Mouse (Mus musculus) cerebellum, adult 2 months (tissue): ENCODE results near the gene Itsn2. TPM values are rescaled to one million over a fixed set of nuclear protein-coding genes. Genes with fewer than 3 reads are reported as not detected.
"Not testable (repeated sequence)": the region's sequence is repeated elsewhere in the genome, so short reads cannot be mapped to it uniquely, and the experiment has no call there.

Experiments used
- DNase-seq, 2 experiments: peaks; one replicate each; pipeline ENCODE4 v3.0.0; 2021
- H3K27ac ChIP-seq: fragments of 200-500 bp; 2 replicates; pipeline ENCODE4 v1.5.1; 2012; ENCODE audit warnings: low read length, control low read depth, inconsistent platforms; ENCODE audit not compliant: insufficient read depth
- H3K27me3 ChIP-seq: fragments of 200-500 bp; 2 replicates; pipeline ENCODE4 v1.6.1; 2012; ENCODE audit warnings: inconsistent platforms, mild to moderate bottlenecking, low read length, moderate library complexity; ENCODE audit not compliant: control insufficient read depth, insufficient read depth
- H3K4me1 ChIP-seq: fragments of 200-500 bp; 2 replicates; pipeline ENCODE4 v1.6.1; 2011; ENCODE audit warnings: low read length; ENCODE audit not compliant: control insufficient read depth, insufficient read depth
- H3K4me3 ChIP-seq: fragments of 200-500 bp; replicated peaks from 2 replicates; pipeline ENCODE3; 2011; ENCODE audit warnings: mild to moderate bottlenecking, low read depth, low read length, control low read depth; ENCODE audit not compliant: insufficient read depth
- CTCF ChIP-seq: fragments of 200-500 bp; IDR thresholded peaks from 2 replicates; pipeline ENCODE4 v1.5.1; 2011; ENCODE audit warnings: low read depth, mild to moderate bottlenecking, control low read depth, low read length, moderate library complexity, borderline replicate concordance; ENCODE audit not compliant: insufficient read depth
- POLR2A ChIP-seq: fragments of 200-500 bp; IDR thresholded peaks from 2 replicates; pipeline ENCODE4 v1.6.1; 2011; ENCODE audit warnings: low read length, control low read depth, borderline replicate concordance; ENCODE audit not compliant: insufficient read depth
- whole genome bisulfite sequencing: fragments of 180-500 bp; shearing (Covaris S2); methylation state at CpG from one replicate; pipeline ENCODE4 v1.1.7; 2018; 5-methylcytosine and 5-hydroxymethylcytosine counted together
- polyA plus RNA-seq: library from polyadenylated mRNA; depleted of rRNA; stranded (reverse); fragments of >200 nt; gene quantifications from 2 replicates; pipeline ENCODE4 v1.2.3, GENCODE M21; 2012; rRNA removed

Gene Itsn2
- polyA plus RNA-seq: 26.5 and 27.5 TPM in 2 replicates

DNA sequence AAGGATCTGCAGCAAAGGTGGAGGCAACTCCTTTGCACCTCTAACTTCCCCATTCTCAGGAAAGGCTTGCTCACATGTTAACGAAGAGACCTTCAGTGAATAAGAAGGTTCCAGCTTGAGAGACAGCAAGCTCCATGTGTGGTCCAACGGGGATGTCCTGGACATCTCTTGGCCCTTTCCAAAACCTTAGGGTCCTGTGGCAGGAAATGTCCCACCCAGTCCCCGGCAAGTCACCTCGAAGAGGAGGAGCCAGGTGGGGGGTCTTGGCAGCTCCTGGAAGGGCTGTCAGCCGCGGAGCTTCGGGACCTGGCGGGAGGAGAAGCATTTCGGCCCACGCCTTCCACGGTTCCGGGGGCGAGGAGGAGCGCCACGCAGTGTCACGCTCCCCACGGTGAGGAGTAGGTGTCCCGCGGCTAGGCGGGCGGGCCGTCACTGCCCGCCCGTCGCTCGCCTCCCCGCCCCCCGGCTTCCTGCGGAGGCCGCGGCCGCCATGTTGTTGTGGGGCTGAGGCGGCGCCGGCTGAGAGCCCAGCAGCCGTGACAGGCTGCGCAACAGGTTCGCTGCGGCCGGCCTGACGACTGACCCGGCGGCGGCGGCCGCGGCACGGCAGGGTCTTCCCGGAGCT, at the start of gene Itsn2, which contains the start of gene Gm3625:
TSS of gene Itsn2 (plus strand) at position 98 of the 625 bp plus-strand sequence.
TSS of gene Gm3625 (minus strand) at position 387 of the 625 bp plus-strand sequence.
- WGBS: under 1% methylated on average over 48 of the region's 49 CpGs
- Histone ChIP-seq H3K27ac (peak within 1 kb of the TSS; percentile 34; the same call in 1 of the 2 replicates), H3K4me1 (no peaks in the 10 kb centered on the region), H3K27me3 (no peaks in the 10 kb centered on the region), H3K4me3 (peak within 1 kb of the TSS; percentile 75)
- TF ChIP-seq POLR2A (no peak), CTCF (no peak)
- DNase-seq: peak; percentile 71 to 73

DNA sequence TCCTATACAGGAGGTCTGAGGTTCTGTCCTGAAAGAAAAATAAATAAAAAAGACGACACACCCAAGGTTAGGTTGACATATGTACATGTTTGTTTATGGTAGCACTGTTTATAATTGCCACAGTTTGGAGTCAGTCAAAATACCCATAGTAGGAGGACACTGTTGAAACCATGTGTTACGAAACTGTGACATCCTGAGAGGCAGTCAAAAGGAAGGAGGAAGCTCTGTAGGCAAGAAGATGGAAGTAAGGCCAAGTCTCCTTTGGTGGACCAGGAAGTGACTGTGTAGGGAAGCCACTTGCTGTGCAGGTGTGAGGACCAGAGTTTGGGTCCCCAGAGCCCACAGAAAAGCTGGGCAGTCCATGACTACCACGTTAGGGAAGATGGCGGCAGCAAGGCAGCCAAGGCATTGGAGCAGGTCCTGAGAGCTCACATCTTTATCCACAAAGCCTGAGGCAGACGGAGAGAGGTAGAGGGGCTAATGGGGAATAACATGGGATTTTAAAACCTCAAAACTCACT, 48.0 kb upstream of the Itsn2 start:
- H3K4me3 ChIP-seq: no peak overlapping the region
- DNase-seq: no peak
- no peaks in the 10 kb centered on the region for H3K27me3 ChIP-seq
- H3K4me1 ChIP-seq: no peaks in the 10 kb centered on the region
- no peak for TF ChIP-seq CTCF
- TF ChIP-seq POLR2A: no peak
- no peak overlapping the region for H3K27ac ChIP-seq
- 92% methylated on average over 5 of the region's 5 CpGs for WGBS

DNA sequence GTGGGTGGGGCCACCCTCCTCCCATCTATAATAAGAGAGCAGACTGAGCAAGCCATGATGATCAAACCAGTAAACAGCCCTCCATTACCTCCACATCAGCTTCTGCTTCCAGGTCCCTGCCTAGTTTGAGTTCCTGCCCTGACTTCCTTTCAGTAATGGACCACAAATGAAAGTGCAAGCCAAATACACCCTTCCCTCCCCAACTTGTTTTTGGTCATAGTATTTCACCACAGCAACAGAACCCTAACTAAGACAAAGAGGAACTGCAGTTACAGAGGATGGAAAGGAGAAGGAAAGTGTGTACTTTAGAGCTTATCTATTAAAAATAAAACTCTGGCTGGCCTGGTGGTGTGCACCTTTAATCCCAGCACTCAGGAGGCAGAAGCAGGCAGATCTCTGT, 47.0 kb upstream of the Itsn2 start:
- no peak for DNase-seq
- Histone ChIP-seq H3K27me3 (no peaks in the 10 kb centered on the region), H3K4me1 (no peaks in the 10 kb centered on the region), H3K27ac (no peak overlapping the region), H3K4me3 (no peak overlapping the region)
- no peak for TF ChIP-seq POLR2A
- no peak for TF ChIP-seq CTCF

DNA sequence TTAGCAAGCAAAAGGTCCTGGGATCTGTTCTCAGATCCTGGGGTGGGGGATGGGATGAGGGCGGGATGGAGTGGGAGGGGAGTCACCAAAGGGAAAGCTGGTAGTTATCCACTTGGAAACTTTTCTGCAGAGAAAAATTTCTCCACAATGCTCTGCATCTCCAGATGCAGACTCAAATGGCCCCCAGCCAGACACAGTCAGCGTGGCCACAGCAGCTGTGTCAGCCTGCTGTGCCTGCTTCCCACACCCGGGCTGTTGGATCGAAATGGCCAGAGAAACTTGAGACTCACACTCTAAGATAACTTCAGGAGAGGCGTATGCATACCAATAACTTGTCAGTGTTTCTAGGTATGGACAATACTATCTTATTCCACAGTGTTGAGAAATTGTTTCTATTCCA, 45.9 kb upstream of the Itsn2 start:
- Histone ChIP-seq H3K27ac (no peak overlapping the region), H3K4me1 (no peaks in the 10 kb centered on the region), H3K27me3 (no peaks in the 10 kb centered on the region), H3K4me3 (no peak overlapping the region)
- 35% methylated on average over 5 of the region's 5 CpGs for WGBS
- TF ChIP-seq CTCF (no peak), POLR2A (no peak)
- DNase-seq: no peak

DNA sequence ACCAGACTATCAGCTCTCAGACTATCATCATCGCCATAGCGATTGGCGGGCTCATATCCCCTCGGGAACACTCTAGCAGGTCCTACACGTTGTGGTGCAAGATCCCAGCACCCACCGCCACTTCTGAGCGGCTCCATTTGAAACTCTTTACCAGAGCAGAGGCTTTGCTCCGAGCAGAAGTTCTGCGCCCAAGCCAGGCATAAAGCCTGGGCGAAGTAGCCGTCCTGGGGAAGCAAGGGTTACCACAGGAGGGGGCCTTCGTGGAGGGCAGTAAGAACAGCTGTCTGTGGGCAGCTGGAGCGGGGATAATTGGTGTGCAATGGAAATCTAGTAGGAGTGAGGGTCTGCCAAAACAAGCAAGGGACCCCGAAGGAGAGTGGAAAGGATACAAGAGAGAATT, 44.9 kb upstream of the Itsn2 start:
- Histone ChIP-seq H3K4me1 (no peaks in the 10 kb centered on the region), H3K27ac (no peak overlapping the region), H3K27me3 (no peaks in the 10 kb centered on the region), H3K4me3 (no peak overlapping the region)
- DNase-seq: no peak
- WGBS: 28% methylated on average over 14 of the region's 14 CpGs
- TF ChIP-seq POLR2A: no peak
- no peak for TF ChIP-seq CTCF

DNA sequence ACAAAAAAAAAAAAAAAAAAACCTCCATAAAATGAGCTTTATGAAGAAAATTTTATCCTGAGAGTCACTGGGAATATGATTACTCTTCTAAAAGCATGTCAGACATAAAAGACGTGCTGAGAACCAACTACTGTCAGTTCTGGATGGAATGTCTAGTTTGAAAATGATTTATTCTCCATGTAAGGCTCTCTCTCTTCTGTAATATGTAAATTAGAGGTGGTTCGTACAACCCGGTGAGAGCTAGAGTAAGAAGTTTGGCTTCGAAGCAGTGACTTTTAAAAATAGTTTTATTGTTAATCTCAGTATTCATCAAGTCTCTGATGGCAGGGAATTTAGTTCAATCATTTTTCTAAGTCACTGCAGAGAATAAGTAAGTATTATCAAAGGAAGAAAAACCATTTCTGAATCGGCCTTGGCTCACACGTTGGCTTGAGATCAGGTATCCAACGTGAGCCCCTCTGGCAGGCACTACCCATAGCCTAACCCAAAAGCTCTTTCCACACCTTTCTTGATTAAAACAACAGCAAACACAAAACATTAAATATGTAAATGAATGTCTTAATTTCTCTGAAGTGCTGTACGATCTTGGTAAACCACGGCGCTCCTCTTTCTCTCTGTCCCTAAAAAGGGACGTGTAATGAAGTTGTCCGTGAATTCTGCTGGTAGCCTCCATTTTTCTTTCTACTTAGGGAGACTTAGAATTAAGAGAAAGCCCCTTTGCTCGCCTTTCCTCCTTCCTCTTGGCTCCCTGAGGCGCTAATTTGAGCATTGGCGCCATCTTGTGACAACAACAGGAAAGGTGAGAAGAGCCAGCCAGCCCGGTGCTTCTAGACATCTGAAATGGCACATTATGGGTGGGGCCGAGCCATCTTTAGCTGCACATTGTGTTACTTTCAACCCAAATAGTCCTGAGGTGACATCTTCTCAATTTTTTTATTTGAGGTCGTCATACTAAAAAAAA, 44.1 kb upstream of the Itsn2 start:
- DNase-seq: peak; percentile 63 to 75
- Histone ChIP-seq H3K4me1 (no peaks in the 10 kb centered on the region), H3K4me3 (no peak overlapping the region), H3K27me3 (no peaks in the 10 kb centered on the region), H3K27ac (no peak overlapping the region)
- TF ChIP-seq POLR2A (no peak), CTCF (peak; percentile 74)
- 14% methylated on average over 18 of the region's 18 CpGs for WGBS

DNA sequence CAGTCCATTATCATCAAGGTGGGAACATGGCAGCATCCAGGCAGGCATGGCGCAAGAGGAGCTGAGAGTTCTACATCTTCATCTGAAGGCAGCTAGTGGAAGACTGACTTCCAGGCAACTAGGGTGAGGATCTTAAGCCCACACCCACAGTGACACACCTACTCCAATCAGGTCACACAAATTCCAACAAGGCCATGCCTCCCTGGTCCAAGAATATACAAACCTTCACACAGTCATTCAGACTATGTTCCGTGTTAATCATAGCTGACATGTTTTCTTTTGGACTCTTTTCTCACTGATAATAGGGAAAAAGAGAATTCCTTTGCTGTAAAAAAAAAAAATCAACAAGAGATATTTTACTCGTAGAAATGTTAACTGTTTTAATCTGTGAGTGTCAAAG, 38.7 kb upstream of the Itsn2 start:
- not testable (repeated sequence) for H3K27me3 ChIP-seq, DNase-seq, H3K27ac ChIP-seq, H3K4me1 ChIP-seq, H3K4me3 ChIP-seq
- WGBS: 90% methylated on average over 3 of the region's 3 CpGs
